Mouse (Mus musculus): Measurements from ENCODE around the gene Slc15a4. TPM values are rescaled to one million over a fixed set of nuclear protein-coding genes. Genes with fewer than 3 reads are reported as not detected.
A peak's percentile ranks its signal among the peaks of the same experiment; 100 is the strongest.

The Slc15a4 gene
- total RNA-seq (2021): 10 to 100 TPM; 30.6 to 33.7 TPM
- long read RNA-seq, experiment 1, transcript Slc15a4-201 (8 exons, 2,732 nt): major isoform, 10 of 24 reads
- long read RNA-seq, experiment 1, partial matches to known transcripts: 2 of 24 reads
- long read RNA-seq, experiment 1, other reads (novel, unspliced or antisense): 8 of 24 reads
- long read RNA-seq, experiment 2, transcript Slc15a4-201 (8 exons, 2,732 nt): major isoform, 16 of 46 reads
- long read RNA-seq, experiment 2, partial matches to known transcripts: 2 of 46 reads
- long read RNA-seq, experiment 2, other reads (novel, unspliced or antisense): 24 of 46 reads

DNA sequence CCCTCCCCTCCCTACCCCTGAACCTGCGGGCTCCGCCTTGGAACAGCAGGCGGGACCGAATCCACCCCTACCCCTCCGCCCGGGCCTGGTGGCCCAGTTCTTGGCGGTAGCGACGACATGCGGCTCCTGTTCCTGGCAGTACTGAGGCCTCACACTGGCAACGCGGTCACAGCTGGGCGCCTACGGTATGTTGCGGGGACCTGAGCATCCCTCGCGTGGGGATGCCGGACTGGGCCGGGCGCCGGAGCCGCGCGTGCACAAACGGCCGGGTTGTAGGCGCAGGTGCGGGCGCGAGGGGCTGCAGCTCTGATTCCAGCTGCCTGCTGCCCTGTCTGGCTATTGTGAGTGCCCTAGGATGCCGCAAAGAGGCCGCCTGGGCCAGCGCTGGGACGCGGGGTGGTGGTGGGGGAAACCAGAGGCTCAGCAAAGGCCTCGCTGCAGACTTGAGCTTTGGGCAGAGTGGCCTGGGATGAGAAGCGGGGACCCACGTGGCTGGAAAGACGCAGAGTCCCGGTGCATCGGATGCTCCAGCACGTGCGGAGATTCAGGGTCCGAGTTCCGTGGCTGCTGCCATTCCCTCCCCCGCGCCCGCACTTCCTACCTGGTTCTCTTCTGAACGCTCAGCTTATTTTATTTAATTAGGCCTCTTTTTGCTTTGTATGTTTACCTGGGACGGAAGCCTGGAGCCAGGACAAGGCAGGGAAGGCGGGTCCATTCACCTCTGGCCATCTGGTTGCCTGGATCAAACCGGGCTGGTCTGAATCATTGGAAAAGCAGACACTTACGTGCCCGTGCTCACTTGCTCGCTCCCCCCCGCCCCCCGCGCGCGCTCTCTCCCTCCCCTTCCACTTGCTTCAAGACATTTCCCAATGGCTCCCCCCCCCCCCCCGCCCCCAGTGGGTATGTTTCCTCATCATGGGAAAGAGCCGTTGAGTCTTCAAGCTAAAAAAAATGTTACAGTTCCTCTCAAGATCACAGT, at the start of gene Slc15a4, which contains the start of gene Glt1d1:
TSS of gene Slc15a4 (minus strand) at position 731 of the 979 bp plus-strand sequence.
TSS of gene Glt1d1 (plus strand) at position 96 of the 979 bp plus-strand sequence.
- DNase-seq (ENCODE audit: low spot score in 2 of 2): peak in 1 of 2 experiments; percentile 34

- no peak for DNase-seq (ENCODE audit: low spot score in 2 of 2)
These were observed 45.8 kb upstream of the Slc15a4 start for GRCm38 (mm10) chr5:127678501-127678900.

- DNase-seq (ENCODE audit: low spot score in 2 of 2): no peak
These were observed 44.9 kb upstream of the Slc15a4 start for GRCm38 (mm10) chr5:127677561-127677960.

DNA sequence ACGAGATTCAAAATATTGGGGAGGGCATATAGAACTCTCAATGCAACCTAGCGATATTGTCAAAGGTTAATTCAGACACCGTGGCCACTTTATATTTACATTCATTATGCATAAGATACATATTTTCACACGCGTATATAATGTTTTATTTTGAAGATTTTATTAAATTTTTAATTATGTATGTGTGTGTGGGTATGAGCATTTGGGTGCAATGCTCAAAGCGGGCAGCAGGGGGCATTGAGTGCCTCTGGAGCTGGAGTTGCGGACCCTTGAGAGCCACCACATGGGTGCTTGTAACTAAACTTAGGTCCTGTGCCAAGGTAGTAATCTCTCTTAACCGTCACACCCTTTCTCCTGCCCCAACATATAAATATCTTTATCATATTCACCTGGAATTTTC, 41.2 kb upstream of the Slc15a4 start:
- no peak for DNase-seq (ENCODE audit: low spot score in 2 of 2)

- no peak for DNase-seq (ENCODE audit: low spot score in 2 of 2)
These were observed 28.3 kb upstream of the Slc15a4 start for GRCm38 (mm10) chr5:127660979-127661378.

DNA sequence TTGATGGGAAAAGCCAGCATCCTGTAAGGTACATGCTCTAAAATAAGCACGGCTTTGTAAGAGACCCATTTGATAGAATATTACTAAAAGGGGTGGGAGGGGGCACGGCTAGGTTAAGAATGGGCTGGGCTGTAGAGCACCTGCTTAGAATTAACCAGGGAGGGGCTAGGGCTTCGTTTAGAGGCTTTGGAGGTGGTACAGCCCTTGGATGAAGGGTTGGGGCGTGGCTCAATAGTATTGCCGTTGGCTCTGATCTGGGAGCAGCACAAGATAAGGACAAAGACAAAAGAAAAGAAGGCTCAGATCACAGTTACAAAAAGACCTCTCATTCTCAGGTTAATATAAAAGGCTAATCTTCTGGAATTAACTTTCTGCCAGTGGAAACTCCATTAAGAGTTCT, 27.6 kb upstream of the Slc15a4 start:
- DNase-seq (ENCODE audit: low spot score in 2 of 2): no peak

- no peak for DNase-seq (ENCODE audit: low spot score in 2 of 2)
These were observed 26.6 kb upstream of the Slc15a4 start for GRCm38 (mm10) chr5:127659312-127659711.

DNA sequence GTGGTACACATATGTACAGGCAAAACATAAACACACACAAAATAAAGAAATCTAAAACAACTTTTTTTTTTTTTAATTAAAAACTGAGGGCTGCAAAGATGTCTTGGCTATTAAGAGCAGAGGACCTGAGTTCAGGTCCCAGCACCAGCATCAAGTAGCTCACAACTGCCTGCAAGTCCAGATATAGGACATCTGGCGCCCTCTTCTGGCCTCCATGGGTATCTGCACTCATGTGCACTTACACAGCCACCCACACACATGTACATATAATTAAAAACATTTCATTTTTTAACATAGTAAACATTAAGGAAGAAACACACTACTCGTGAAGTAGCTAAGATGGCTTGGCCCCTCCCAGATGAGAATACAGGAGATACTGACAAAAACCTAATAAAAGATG, 25.6 kb upstream of the Slc15a4 start:
- no peak for DNase-seq (ENCODE audit: low spot score in 2 of 2)

- DNase-seq (ENCODE audit: low spot score in 2 of 2): no peak
These were observed 16.4 kb upstream of the Slc15a4 start for GRCm38 (mm10) chr5:127649077-127649476.

DNA sequence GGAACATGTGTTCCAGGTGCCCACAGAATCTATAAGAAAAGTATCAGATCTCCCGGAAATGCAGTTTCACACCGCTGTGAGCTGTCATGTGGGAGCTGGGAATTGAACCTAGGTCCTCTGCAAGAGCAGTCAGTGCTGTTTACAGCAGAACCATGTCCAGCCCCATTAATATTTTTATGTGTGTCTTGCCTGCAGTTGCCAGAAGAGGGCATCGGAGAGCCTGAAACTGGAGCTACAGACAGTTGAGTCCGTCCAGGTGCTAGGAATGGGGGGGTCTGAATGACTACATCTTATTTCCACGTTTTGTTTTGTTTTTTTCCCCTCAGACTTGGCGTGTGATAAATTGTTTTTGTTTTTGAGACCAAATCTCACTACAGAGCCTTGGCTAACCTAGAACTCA, 15.3 kb upstream of the Slc15a4 start:
- peak in 1 of 2 experiments; percentile 7 for DNase-seq (ENCODE audit: low spot score in 2 of 2)

GRCm38 (mm10) chr5:127641185-127641958, 8.7 kb upstream of the Slc15a4 start:
- DNase-seq (ENCODE audit: low spot score in 2 of 2): no peak

GRCm38 (mm10) chr5:127640359-127640758, 7.7 kb upstream of the Slc15a4 start:
- DNase-seq (ENCODE audit: low spot score in 2 of 2): no peak

DNA sequence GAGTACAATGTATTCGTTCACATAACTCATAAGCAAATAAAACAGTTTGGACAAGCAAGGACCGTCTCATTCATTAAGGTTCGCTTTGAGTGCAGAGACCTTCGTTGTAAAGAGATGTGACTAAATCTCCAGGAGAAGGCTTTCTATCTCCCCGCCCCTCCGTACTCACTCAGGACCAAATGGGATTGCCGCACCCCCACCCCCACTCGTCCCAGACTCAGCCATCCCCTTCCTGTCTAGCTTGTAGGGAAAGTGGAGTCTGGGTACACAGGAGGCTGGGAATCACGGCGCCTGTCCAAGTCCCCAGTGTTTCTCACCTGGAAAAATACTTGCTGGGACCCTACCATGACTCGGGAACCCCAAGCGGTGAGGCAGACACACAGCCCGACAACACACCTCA, 6.9 kb upstream of the Slc15a4 start:
- no peak for DNase-seq (ENCODE audit: low spot score in 2 of 2)

DNA sequence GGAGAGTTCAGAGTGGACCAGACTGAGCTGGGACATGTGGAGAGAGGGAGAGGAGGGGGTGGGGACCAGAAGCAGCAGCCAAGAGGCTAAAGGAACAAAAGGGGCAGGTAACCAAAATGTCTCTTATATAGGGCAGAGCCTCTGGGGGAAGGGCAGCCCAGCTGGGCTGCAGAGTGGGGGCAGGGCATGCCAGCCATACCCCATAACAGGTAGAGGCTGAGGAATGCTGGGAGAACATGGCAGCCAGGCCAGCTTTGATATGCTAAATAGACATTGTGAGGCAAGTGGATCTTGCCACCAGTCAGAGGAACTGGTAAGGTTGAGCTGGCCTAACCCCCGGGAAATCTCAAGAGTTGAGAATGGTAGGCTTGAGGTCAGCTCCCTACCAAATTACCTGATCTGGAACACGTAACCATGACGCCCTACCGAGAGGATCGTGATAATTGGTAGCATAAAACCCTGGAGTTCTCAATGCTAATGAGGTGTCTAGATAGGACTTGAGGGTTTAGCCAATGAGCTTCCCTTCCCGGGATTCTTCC, 6.4 kb upstream of the Slc15a4 start:
- DNase-seq (ENCODE audit: low spot score in 2 of 2): no peak

DNA sequence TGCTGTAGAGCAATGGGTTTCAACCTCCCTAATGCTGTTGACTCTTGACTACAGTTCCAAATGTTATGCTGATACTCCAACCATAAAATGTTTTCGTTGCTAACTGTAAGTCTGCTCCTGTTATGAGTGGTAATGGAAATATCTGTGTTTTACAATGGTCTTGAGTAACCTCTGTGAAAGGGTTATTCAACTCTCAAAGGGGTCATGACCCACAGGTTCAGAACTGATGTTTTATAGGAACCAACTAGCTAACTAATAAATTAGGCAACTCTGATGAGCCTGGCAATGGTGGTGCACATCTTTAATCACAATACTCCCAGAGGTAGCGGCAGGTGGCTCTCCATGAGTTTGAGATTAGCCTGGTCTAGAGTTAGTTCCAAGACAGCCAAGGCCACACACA, 5.5 kb upstream of the Slc15a4 start:
- no peak for DNase-seq (ENCODE audit: low spot score in 2 of 2)

- DNase-seq (ENCODE audit: low spot score in 2 of 2): no peak
These were observed 4.9 kb upstream of the Slc15a4 start for GRCm38 (mm10) chr5:127637622-127638021.

- DNase-seq (ENCODE audit: low spot score in 2 of 2): no peak
These were observed 969 bp upstream of the Slc15a4 start for GRCm38 (mm10) chr5:127633666-127634065.

DNA sequence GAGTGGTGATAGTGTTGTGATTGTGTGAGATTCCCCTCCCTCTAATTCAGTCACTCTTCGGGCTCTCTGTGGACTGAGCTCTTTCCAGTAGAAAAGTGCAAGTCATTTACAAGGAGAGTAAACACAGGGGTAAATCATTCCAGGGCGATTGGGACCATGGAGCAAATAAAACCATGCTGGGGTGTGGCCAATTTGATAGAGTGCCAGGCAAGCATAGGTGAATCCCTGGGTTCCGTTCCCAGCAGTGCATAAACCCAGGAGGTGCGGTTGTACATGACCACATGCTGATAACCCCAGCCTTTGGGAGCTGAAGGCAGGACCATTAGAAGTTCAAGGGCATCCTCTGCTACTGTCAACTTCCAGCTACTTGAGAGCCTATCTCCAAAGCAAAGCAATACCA, 491 bp upstream of the Slc15a4 start:
- no peak for DNase-seq (ENCODE audit: low spot score in 2 of 2)

DNA sequence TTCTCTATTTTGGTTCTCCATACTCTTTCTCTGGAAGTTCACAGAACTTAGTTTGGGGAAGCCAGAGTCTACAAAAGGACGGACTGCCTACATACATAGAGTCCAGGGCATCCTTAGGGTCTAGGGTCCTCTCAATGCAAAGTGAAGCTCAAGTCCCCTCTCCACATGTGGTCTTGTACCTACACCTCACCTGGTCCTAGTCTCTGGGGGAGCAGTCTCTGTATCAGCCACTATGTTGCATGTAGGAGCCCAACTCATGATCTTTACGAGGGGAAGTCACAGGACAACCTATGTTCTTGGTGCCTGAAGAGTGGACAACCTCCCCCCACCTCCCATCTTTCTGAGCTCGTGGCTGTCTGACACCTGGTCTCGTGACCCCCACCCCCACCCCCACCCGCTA, 1.0 kb downstream of the Slc15a4 start:
- no peak for DNase-seq (ENCODE audit: low spot score in 2 of 2)

DNA sequence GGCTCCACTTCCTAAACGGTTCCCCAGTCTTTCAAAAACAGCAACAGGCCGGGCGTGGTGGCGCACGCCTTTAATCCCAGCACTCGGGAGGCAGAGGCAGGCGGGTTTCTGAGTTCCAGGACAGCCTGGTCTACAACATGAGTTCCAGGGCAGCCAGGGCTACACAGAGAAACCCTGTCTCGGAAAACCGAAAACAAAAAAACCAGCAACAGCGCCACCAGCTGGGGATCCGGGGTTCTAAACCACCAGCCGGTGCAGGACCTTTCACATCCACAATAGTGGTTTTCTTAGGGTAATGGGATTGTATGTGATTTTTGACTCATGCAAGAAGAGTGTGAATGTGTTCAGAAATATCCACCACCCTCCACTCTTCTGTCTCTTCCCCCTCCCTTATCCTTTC, 5.5 kb downstream of the Slc15a4 start:
- no peak for DNase-seq (ENCODE audit: low spot score in 2 of 2)

Data from layer of hippocampus, postnatal 14 days (tissue).